Mouse (Mus musculus): ENCODE data around the gene Mrpl14.
A peak's percentile ranks its signal among the peaks of the same experiment; 100 is the strongest.

Mrpl14 gene

GRCm38 (mm10) chr17:45686716-45687115 is 594 bp downstream of the Mrpl14 start, which contains the start of gene Tmem63b:
Gene Tmem63b (minus strand): TSS chr17:45686905.
- peak; percentile 59 for DNase-seq (ENCODE audit: inconsistent ontology term)

GRCm38 (mm10) chr17:45689120-45689519 is 3.0 kb downstream of the Mrpl14 start:
- no peak for DNase-seq (ENCODE audit: inconsistent ontology term)

- DNase-seq (ENCODE audit: inconsistent ontology term) = no peak
Measured at GRCm38 (mm10) chr17:45690044-45690443, 3.9 kb downstream of the Mrpl14 start.

GRCm38 (mm10) chr17:45692159-45692558 is 6.0 kb downstream of the Mrpl14 start:
- DNase-seq (ENCODE audit: inconsistent ontology term) = no peak

- DNase-seq (ENCODE audit: inconsistent ontology term) = no peak
Measured at GRCm38 (mm10) chr17:45693812-45694565, 7.9 kb downstream of the Mrpl14 start.

GRCm38 (mm10) chr17:45695227-45696120 is 9.4 kb downstream of the Mrpl14 start:
- peak; percentile 89 for DNase-seq (ENCODE audit: inconsistent ontology term)

- no peak for DNase-seq (ENCODE audit: inconsistent ontology term)
Measured at GRCm38 (mm10) chr17:45696981-45697380, 10.9 kb downstream of the Mrpl14 start.

- no peak for DNase-seq (ENCODE audit: inconsistent ontology term)
Measured at GRCm38 (mm10) chr17:45698368-45698767, 12.2 kb downstream of the Mrpl14 start.

- no peak for DNase-seq (ENCODE audit: inconsistent ontology term)
Measured at GRCm38 (mm10) chr17:45699039-45699740, 13.1 kb downstream of the Mrpl14 start.

- DNase-seq (ENCODE audit: inconsistent ontology term) = no peak
Measured at GRCm38 (mm10) chr17:45700496-45701235, 14.5 kb downstream of the Mrpl14 start.

- no peak for DNase-seq (ENCODE audit: inconsistent ontology term)
Measured at GRCm38 (mm10) chr17:45701236-45701591, 15.1 kb downstream of the Mrpl14 start.

- no peak for DNase-seq (ENCODE audit: inconsistent ontology term)
Measured at GRCm38 (mm10) chr17:45702254-45702653, 16.1 kb downstream of the Mrpl14 start.

- no peak for DNase-seq (ENCODE audit: inconsistent ontology term)
Measured at GRCm38 (mm10) chr17:45703187-45703586, 17.1 kb downstream of the Mrpl14 start.

- DNase-seq (ENCODE audit: inconsistent ontology term) = no peak
Measured at GRCm38 (mm10) chr17:45706796-45707195, 20.7 kb downstream of the Mrpl14 start.

GRCm38 (mm10) chr17:45707376-45707775 is 21.3 kb downstream of the Mrpl14 start:
- DNase-seq (ENCODE audit: inconsistent ontology term) = no peak

- no peak for DNase-seq (ENCODE audit: inconsistent ontology term)
Measured at GRCm38 (mm10) chr17:45708179-45708578, 22.1 kb downstream of the Mrpl14 start.

- DNase-seq (ENCODE audit: inconsistent ontology term) = no peak
Measured at GRCm38 (mm10) chr17:45709829-45710228, 23.7 kb downstream of the Mrpl14 start.

GRCm38 (mm10) chr17:45710407-45710806 is 24.3 kb downstream of the Mrpl14 start:
- DNase-seq (ENCODE audit: inconsistent ontology term) = no peak

- no peak for DNase-seq (ENCODE audit: inconsistent ontology term)
Measured at GRCm38 (mm10) chr17:45711525-45711924, 25.4 kb downstream of the Mrpl14 start.

- peak; percentile 41 for DNase-seq (ENCODE audit: inconsistent ontology term)
Measured at GRCm38 (mm10) chr17:45718323-45718722, 32.2 kb downstream of the Mrpl14 start.
